Mouse (Mus musculus): ENCODE results near the gene Rabggta.

DNA sequence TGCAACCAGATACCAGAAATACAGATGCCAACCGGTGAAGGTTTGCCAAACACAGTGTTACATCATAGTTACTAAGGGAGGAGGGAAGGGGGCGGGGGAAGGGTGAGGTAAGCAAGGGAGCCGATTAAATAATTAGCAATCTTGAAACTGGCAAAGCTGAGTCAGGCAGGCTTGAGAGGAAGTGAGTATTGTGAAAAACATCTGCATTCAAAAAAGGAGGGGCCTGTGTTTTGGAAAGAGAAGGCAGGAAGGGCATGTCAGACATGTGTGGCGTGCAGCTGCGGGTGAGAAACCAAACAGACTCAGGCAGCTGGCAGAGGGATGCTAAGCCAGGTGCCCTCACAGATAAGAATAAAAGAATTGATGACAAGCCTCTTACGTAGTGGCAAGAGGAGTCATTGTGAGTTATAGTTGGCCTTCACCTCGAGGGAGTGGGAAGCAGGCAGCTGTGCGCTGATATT lies 2.4 kb upstream of the Rabggta start:
- TF ChIP-seq CTCF (IDR thresholded peaks at IDR 0.05): no peak
- peak; percentile 61 for TF ChIP-seq EP300 (IDR thresholded peaks at IDR 0.05)
